Mouse (Mus musculus) heart, postnatal 0 days (tissue): ENCODE data around the gene Pmpcb. TPM values are rescaled to one million over a fixed set of nuclear protein-coding genes. Genes with fewer than 3 reads are reported as not detected.
"Not testable (repeated sequence)": the region's sequence is repeated elsewhere in the genome, so short reads cannot be mapped to it uniquely, and the experiment has no call there.

Experiments
- ATAC-seq: fragments of 200-750 bp; cut with Nextera tagmentation; 2 replicates; pipeline ENCODE4 v1.8.0; 2017; ENCODE audit warnings: low read depth, moderate number of reproducible peaks, moderate library complexity; ENCODE audit not compliant: insufficient read depth
- DNase-seq: peaks from one replicate; pipeline ENCODE4 v3.0.0-alpha.2; 2016; ENCODE audit warnings: low spot score
- H3K27ac ChIP-seq: fragments of 300-500 bp; sonication (generic); 2 replicates; pipeline ENCODE4 v1.5.1; 2014; ENCODE audit warnings: low read depth, mild to moderate bottlenecking
- H3K27me3 ChIP-seq: fragments of 300-500 bp; sonication (generic); 2 replicates; pipeline ENCODE4 v1.6.1; 2014; ENCODE audit warnings: low read length, mixed read lengths; ENCODE audit not compliant: control insufficient read depth, insufficient read depth
- H3K36me3 ChIP-seq: fragments of 300-500 bp; sonication (generic); replicated peaks from 2 replicates; pipeline ENCODE4 v1.6.1; 2014; ENCODE audit warnings: low read length, mixed read lengths; ENCODE audit not compliant: control insufficient read depth, insufficient read depth
- H3K4me1 ChIP-seq: fragments of 300-500 bp; sonication (generic); 2 replicates; pipeline ENCODE4 v1.6.1; 2014; ENCODE audit warnings: antibody characterized with exemption; ENCODE audit not compliant: control insufficient read depth, insufficient read depth
- H3K4me2 ChIP-seq: fragments of 300-500 bp; sonication (generic); 2 replicates; pipeline ENCODE4 v1.6.1; 2014; ENCODE audit warnings: low read depth, mild to moderate bottlenecking, low read length, moderate library complexity
- H3K4me3 ChIP-seq: fragments of 300-500 bp; sonication (generic); 2 replicates; pipeline ENCODE4 v1.5.1; 2014; ENCODE audit warnings: low read depth, low read length
- H3K9ac ChIP-seq: fragments of 300-500 bp; sonication (generic); replicated peaks from 2 replicates; pipeline ENCODE4 v1.6.1; 2014; ENCODE audit warnings: low read depth, low read length, mixed read lengths
- H3K9me3 ChIP-seq: fragments of 300-500 bp; sonication (generic); replicated peaks from 2 replicates; pipeline ENCODE4 v1.6.1; 2016; ENCODE audit warnings: low read length; ENCODE audit not compliant: control insufficient read depth
- CTCF ChIP-seq: IDR thresholded peaks from 2 replicates; pipeline ENCODE4 v1.5.1; 2016; ENCODE audit warnings: antibody characterized with exemption, control low read depth, low read depth
- EP300 ChIP-seq: IDR thresholded peaks from 2 replicates; pipeline ENCODE4 v1.6.1; 2016; ENCODE audit warnings: antibody characterized with exemption, low read depth
- WGBS: fragments of 180-500 bp; shearing (Covaris S2); extraction: QIAGEN DNeasy Blood & Tissue Kit; methylation state at CpG from one replicate; pipeline ENCODE4 v1.1.7; 2014; 5-methylcytosine and 5-hydroxymethylcytosine counted together
- polyA plus RNA-seq: library from polyadenylated mRNA; unstranded; fragments of >200 nt; fragmentation: Nextera tagmentation; extraction: Ambion mirVana; gene quantifications from 2 replicates; pipeline ENCODE4 v1.2.1, GENCODE M21; 2015
- total RNA-seq: library from RNA; depleted of rRNA; stranded (reverse); fragments of >200 nt; gene quantifications from 2 replicates; pipeline ENCODE4 v1.2.3, GENCODE M21; 2014; ENCODE audit warnings: low replicate concordance

Gene Pmpcb
- total and polyA plus RNA-seq, 2 experiments from 2014 or later = 177 to 256 TPM

DNA sequence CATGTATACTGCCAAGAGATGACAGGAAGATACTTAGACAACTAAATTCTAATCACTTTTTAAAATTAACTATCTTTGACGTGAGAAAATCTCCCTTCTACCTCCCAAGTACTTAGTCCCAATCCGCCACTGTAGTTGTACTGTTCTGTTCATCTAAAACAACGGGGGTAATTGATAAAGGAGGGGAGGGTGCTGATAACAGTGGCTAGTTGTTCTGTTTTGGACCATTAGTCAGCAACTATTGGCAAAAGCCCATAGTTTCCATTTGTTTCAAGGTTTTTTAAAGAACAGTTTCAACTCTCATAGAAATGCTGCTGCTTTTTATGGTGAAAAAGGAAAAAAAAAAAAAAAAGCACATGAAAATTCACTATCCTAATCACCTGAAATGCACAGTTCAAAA is 33.2 kb upstream of the Pmpcb start:
- H3K9me3 ChIP-seq = no peaks in the 10 kb centered on the region
- TF ChIP-seq EP300 (no peak), CTCF (no peak)
- H3K36me3 ChIP-seq = no peaks in the 10 kb centered on the region
- no peak overlapping the region for H3K4me3 ChIP-seq
- ATAC-seq = no peak
- no peak overlapping the region for H3K4me2 ChIP-seq
- peak overlapping the region; percentile 31; the same call in 1 of the 2 replicates for H3K27ac ChIP-seq
- H3K27me3 ChIP-seq = no peaks in the 10 kb centered on the region
- DNase-seq = no peak
- peaks cover 13% of the 10 kb centered on the region for H3K4me1 ChIP-seq
- H3K9ac ChIP-seq = no peak overlapping the region
- 54% methylated on average over 3 of the region's 3 CpGs for WGBS

DNA sequence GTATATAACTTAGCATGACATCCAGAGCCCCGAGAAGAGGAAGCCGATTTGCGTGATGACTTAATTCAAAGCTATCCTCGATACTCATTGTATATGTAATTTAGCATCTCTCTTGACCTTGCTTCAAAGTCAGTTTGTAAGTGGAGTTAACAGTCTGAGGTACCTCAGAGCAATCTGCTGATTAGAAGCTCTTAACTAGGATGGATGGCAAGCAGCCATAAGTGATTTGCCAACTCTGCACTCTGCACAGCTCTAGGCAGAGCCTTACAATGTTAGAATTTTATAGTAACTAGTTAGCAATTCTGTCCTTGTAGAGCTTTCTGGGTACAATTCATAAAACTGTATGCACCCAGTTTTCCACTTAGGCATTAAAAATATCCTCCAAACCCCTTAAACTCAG is 30.4 kb upstream of the Pmpcb start:
- H3K27ac ChIP-seq = no peak overlapping the region; the same call in 1 of the 2 replicates
- H3K4me2 ChIP-seq = no peak overlapping the region
- H3K9me3 ChIP-seq = no peaks in the 10 kb centered on the region
- peak; percentile 11 for DNase-seq
- no peaks in the 10 kb centered on the region for H3K27me3 ChIP-seq
- TF ChIP-seq EP300 = no peak
- no peak for TF ChIP-seq CTCF
- no peak for ATAC-seq
- WGBS = 57% methylated on average over 4 of the region's 4 CpGs
- peaks cover 7% of the 10 kb centered on the region; the same call in 1 of the 2 replicates for H3K4me1 ChIP-seq
- H3K36me3 ChIP-seq = no peaks in the 10 kb centered on the region
- H3K4me3 ChIP-seq = no peak overlapping the region
- no peak overlapping the region for H3K9ac ChIP-seq

DNA sequence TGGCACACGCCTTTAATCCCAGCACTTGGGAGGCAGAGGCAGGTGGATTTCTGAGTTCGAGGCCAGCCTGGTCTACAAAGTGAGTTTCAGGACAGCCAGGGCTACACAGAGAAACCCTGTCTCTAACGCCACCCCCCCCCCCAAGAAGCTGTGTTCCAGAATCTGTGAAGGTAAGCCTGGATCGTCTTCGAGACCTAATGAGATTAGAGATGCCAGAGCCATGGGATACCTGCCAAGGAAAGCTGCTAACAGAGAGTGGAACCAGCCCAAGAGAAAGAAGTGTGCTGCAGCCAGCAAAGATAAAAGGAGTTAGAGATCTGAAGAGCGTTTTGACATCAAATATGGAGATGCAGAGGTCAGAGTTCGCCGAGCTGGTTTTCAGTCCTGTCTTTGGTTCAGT is 28.9 kb upstream of the Pmpcb start:
- not testable (repeated sequence) for H3K36me3 ChIP-seq, DNase-seq, H3K9me3 ChIP-seq, H3K4me3 ChIP-seq, ATAC-seq, H3K4me1 ChIP-seq, H3K4me2 ChIP-seq, H3K27ac ChIP-seq, H3K9ac ChIP-seq, H3K27me3 ChIP-seq
- WGBS = 66% methylated on average over 8 of the region's 8 CpGs

DNA sequence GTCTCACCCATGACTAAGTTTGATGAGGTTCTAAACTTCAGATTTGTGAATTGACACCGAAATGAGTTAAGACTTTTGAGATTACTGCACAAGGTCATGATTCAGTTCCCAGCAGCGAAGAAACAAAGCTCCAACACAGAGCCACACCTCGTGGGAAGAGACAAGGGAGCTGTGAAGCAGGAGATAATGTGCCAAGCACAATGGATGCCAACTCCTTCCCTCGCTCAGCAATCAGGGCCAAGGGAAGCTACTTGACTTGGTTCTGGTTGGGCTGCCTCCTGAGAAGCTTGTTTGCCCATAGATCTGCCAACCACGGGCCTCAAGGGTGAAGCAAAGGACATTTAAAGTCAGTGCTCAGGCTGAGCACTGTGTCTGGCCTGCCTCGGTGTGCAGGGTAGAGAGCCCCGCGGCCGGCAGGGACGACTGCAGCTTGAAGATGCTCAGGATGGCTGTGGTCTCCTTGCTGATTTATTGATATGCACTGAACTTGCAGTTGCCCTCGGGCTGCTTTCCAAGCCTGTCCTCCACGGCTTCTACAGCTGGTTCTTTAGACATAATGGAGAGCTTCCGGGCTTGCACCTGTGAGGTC is 24.7 kb upstream of the Pmpcb start:
- Histone ChIP-seq H3K9me3 (no peaks in the 10 kb centered on the region), H3K9ac (no peak overlapping the region), H3K4me3 (no peak overlapping the region), H3K4me1 (no peaks in the 10 kb centered on the region), H3K27ac (no peak overlapping the region), H3K36me3 (no peaks in the 10 kb centered on the region), H3K27me3 (no peaks in the 10 kb centered on the region), H3K4me2 (no peak overlapping the region)
- ATAC-seq = no peak
- no peak for TF ChIP-seq EP300
- TF ChIP-seq CTCF = no peak
- 54% methylated on average over 13 of the region's 13 CpGs for WGBS
- DNase-seq = no peak

DNA sequence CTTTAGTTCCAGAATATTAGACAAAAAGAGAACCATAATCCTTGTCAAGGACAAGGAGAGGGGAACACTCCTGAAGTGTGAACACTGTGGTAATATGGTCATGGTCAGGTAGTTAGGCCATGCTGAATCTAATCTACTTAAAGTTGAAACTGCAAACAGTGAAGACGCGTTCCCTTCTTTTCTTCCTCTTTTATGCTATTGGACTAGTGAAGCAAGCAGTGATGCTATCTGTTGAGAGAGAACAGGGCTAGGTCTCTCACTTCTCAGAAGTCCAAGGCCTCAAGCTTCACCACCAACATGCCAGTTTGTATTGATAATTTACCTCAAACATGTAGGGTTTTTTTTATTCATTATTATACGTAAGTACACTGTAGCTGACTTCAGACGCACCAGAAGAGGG is 22.5 kb upstream of the Pmpcb start:
- H3K4me1 ChIP-seq = no peaks in the 10 kb centered on the region
- H3K27ac ChIP-seq = no peak overlapping the region
- no peaks in the 10 kb centered on the region for H3K9me3 ChIP-seq
- H3K27me3 ChIP-seq = no peaks in the 10 kb centered on the region
- H3K9ac ChIP-seq = no peak overlapping the region
- 89% methylated on average over 4 of the region's 4 CpGs for WGBS
- H3K4me2 ChIP-seq = no peak overlapping the region
- H3K36me3 ChIP-seq = no peaks in the 10 kb centered on the region
- no peak for DNase-seq
- no peak overlapping the region for H3K4me3 ChIP-seq
- ATAC-seq = no peak
- TF ChIP-seq CTCF = no peak
- no peak for TF ChIP-seq EP300

DNA sequence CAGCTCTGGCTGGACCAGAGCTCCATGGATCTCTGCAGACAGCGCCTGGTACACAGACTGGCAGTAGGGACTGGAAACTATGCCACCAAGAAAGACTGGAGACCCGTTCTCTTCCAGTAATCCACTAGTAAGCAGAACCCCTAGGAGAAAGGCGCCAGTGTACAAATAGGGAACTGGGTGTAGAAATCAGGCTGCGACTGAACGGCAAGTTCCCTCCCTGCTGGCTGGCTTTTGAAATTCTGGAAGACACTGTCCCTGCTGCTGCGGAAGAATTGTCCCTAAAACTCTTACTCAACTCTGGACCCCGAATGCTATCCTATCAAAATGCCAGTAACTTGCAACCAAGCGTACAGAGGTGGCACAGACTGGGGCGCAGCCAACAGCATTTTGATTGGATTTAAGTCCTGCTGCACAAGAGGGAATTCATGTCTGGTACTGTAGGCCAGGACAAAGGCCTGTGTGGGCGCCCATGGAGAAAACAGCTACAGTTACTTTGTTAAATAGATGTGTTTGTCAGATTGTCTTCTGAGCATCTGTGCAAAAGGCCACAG is 19.7 kb upstream of the Pmpcb start:
- 86% methylated on average over 10 of the region's 10 CpGs for WGBS
- TF ChIP-seq EP300 = no peak
- TF ChIP-seq CTCF = no peak

More for the DNA sequence above, 19.7 kb upstream of the Pmpcb start:
- H3K4me2 ChIP-seq = no peak overlapping the region
- no peaks in the 10 kb centered on the region for H3K27me3 ChIP-seq
- no peaks in the 10 kb centered on the region for H3K36me3 ChIP-seq
- no peaks in the 10 kb centered on the region for H3K4me1 ChIP-seq
- no peak overlapping the region for H3K9ac ChIP-seq
- no peaks in the 10 kb centered on the region for H3K9me3 ChIP-seq
- ATAC-seq (no peak), DNase-seq (no peak)
- H3K27ac ChIP-seq = no peak overlapping the region
- no peak overlapping the region for H3K4me3 ChIP-seq
